Mouse (Mus musculus) ovary, adult 10 weeks (tissue): ENCODE results near the gene Sh3bgrl2. TPM values are rescaled to one million over a fixed set of nuclear protein-coding genes. Genes with fewer than 3 reads are reported as not detected.

Source experiments
- polyA plus RNA-seq: library from polyadenylated mRNA; stranded (reverse); fragments of 350-450 nt; fragmentation: Illumina TruSeq; extraction: RNeasy Lipid Tissue Mini Kit (QIAGEN cat#74804); gene quantifications from one replicate; pipeline ENCODE4 v1.2.3, GENCODE M21; 2014

The Sh3bgrl2 gene
- polyA plus RNA-seq: 11.6 TPM

DNA sequence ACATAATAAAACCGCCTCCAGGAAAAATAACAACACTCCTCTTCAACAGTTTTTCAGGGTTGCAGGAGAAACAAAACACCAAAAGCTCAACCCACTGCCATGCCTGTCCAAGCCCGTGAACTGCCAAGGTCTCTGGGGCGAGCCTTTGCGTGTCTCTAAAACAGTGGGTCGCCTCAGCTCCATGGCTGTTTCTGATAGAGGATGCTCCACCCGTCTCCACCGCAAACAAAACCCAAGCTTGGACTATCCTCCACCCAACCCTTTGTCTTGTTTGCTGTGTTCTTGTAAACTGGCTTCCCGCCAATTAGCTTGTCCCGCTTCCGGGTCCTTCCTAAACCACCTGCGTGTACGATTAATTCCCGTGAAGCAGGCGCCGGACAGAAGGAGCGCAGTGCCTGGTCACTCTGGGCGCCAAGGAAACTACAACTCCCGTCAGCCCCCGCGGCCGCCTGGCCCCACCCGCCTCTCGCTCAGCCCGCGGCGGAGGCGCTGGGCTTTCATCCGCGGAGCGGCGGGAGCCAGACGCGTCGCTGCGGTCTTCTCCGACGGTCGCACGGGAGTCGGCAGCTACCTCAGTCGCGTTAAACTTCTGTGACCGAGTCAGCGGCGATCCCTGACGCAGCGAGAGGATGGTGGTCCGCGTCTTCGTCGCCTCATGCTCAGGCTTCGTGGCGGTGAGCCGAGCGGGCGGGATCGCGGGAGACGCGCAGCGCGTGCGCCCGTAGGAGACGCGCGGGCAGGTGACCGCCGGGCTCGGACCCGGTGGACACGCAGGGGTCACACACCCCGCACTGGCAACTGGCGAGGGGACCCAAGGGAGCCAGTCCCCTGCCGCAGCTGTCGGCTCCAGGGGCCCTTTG, at the start of gene Sh3bgrl2:
Sh3bgrl2 (plus strand) TSS at position 498 of the 860 bp plus-strand sequence.

Other genes with a start within 250 kb of the Sh3bgrl2 start
- gene Lca5, start 107.2 kb upstream of the Sh3bgrl2 start, polyA plus RNA-seq: 19.2 TPM